In the genomic region with DNA sequence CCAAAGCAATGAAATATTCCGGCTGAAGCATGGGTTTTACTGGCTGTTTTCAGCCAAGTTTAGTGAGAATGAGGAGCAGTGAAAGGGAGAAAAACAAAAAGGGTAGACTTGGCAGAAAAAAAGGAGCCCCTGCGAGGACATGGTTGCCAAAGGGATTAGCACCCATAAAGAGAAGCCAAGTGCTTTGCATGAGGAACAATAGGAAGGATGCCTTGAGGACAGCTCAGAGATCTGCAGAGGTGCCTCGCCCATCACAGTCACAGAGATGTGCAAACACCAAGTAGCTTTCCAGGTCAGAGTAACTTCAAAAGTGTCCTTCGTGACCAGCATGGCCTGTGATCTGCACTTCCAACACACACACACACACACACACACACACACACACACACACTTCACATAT, we compare ENCODE assay signal across 30 mouse cellular contexts. TPM values are rescaled to one million over a fixed set of nuclear protein-coding genes. Genes with fewer than 3 reads are reported as not detected.
A peak's percentile ranks its signal among the peaks of the same experiment; 100 is the strongest.
DNase-seq lines count a peak whose midpoint lies in the region; ATAC-seq lines count a peak whose summit lies in the region.
"Had no signal": no experiment of that assay in that cellular context is flagged by ENCODE, and none has a peak within 500 bp of the region (broad histone marks: within the 10 kb centered on the region; RNA-seq: fewer than 3 reads in every experiment).

No protein-coding gene starts in this region.

- H3K4me1 ChIP-seq in forebrain, embryonic 14.5 days (ENCODE audit: control insufficient read depth, insufficient read depth, low read length): no peaks in the 10 kb centered on the region
- no peaks in the 10 kb centered on the region for H3K4me1 ChIP-seq in forebrain, embryonic 10.5 days
- peaks cover 9% of the 10 kb centered on the region for H3K4me1 ChIP-seq in midbrain, embryonic 13.5 days (replicated peaks)
- no peaks in the 10 kb centered on the region for H3K4me1 ChIP-seq in midbrain, embryonic 16.5 days (ENCODE audit: control insufficient read depth, insufficient read depth, low read length)
- H3K4me1 ChIP-seq: embryonic facial prominence, embryonic 15.5 days; lung, embryonic 15.5 days; midbrain, embryonic 12.5 days; neural tube, embryonic 12.5 days had no signal

- intact Hi-C loops in heart, postnatal 36 days (cut with DNase I): no loop called here

- H3K36me3 ChIP-seq in forebrain, embryonic 14.5 days (ENCODE audit: control insufficient read depth, insufficient read depth, low read length): no peaks in the 10 kb centered on the region
- no peaks in the 10 kb centered on the region for H3K36me3 ChIP-seq in forebrain, embryonic 10.5 days (replicated peaks)
- H3K36me3 ChIP-seq in midbrain, embryonic 13.5 days: no peaks in the 10 kb centered on the region
- no peaks in the 10 kb centered on the region for H3K36me3 ChIP-seq in midbrain, embryonic 16.5 days (ENCODE audit: control insufficient read depth, insufficient read depth, low read length)
- H3K36me3 ChIP-seq: embryonic facial prominence, embryonic 10.5 days; embryonic facial prominence, embryonic 15.5 days; lung, embryonic 15.5 days; midbrain, embryonic 12.5 days; neural tube, embryonic 12.5 days had no signal

- no peaks in the 10 kb centered on the region for H3K9me3 ChIP-seq in forebrain, embryonic 14.5 days (replicated peaks; ENCODE audit: control insufficient read depth, low read length)
- no peaks in the 10 kb centered on the region for H3K9me3 ChIP-seq in forebrain, embryonic 10.5 days
- H3K9me3 ChIP-seq in midbrain, embryonic 13.5 days: no peaks in the 10 kb centered on the region
- H3K9me3 ChIP-seq in midbrain, embryonic 16.5 days (replicated peaks; ENCODE audit: control insufficient read depth, low read length, poor library complexity, severe bottlenecking): no peaks in the 10 kb centered on the region
- H3K9me3 ChIP-seq: embryonic facial prominence, embryonic 10.5 days; embryonic facial prominence, embryonic 15.5 days; lung, embryonic 15.5 days; neural tube, embryonic 12.5 days had no signal

- H3K27me3 ChIP-seq in forebrain, embryonic 14.5 days (replicated peaks; ENCODE audit: control insufficient read depth, insufficient read depth, low read length): no peaks in the 10 kb centered on the region
- H3K27me3 ChIP-seq in forebrain, embryonic 10.5 days (ENCODE audit: poor library complexity, severe bottlenecking): no peaks in the 10 kb centered on the region
- no peaks in the 10 kb centered on the region for H3K27me3 ChIP-seq in midbrain, embryonic 13.5 days
- no peaks in the 10 kb centered on the region for H3K27me3 ChIP-seq in midbrain, embryonic 16.5 days (ENCODE audit: control insufficient read depth, insufficient read depth, low read depth, low read length)
- H3K27me3 ChIP-seq: CH12.LX; embryonic facial prominence, embryonic 15.5 days; lung, embryonic 15.5 days; midbrain, embryonic 12.5 days; neural tube, embryonic 12.5 days; Patski had no signal

- H3K27ac ChIP-seq in forebrain, embryonic 14.5 days (ENCODE audit: low read depth, low read length): no peak overlapping the region
- no peak overlapping the region for H3K27ac ChIP-seq in forebrain, embryonic 10.5 days
- no peak overlapping the region for H3K27ac ChIP-seq in midbrain, embryonic 13.5 days
- H3K27ac ChIP-seq in midbrain, embryonic 16.5 days (ENCODE audit: low read length): no peak overlapping the region
- H3K27ac ChIP-seq: embryonic facial prominence, embryonic 10.5 days; embryonic facial prominence, embryonic 15.5 days; kidney, postnatal 0 days; lung, embryonic 15.5 days; midbrain, embryonic 12.5 days; neural tube, embryonic 12.5 days had no signal

- no peak overlapping the region for H3K4me3 ChIP-seq in forebrain, embryonic 14.5 days (ENCODE audit: low read depth, low read length)
- H3K4me3 ChIP-seq in forebrain, embryonic 10.5 days: no peak overlapping the region
- H3K4me3 ChIP-seq in midbrain, embryonic 13.5 days (replicated peaks): no peak overlapping the region
- H3K4me3 ChIP-seq in midbrain, embryonic 16.5 days (ENCODE audit: low read depth, low read length): no peak overlapping the region
- H3K4me3 ChIP-seq: embryonic facial prominence, embryonic 10.5 days; embryonic facial prominence, embryonic 15.5 days; lung, embryonic 15.5 days; midbrain, embryonic 12.5 days; myocyte; neural tube, embryonic 12.5 days had no signal

- no peak overlapping the region for H3K4me2 ChIP-seq in forebrain, embryonic 14.5 days (ENCODE audit: low read length)
- no peak overlapping the region for H3K4me2 ChIP-seq in midbrain, embryonic 13.5 days (replicated peaks)
- H3K4me2 ChIP-seq in midbrain, embryonic 16.5 days (ENCODE audit: low read length): no peak overlapping the region
- H3K4me2 ChIP-seq: embryonic facial prominence, embryonic 15.5 days; liver, embryonic 11.5 days; lung, embryonic 15.5 days; midbrain, embryonic 12.5 days; neural tube, embryonic 12.5 days had no signal

- ATAC-seq in forebrain, embryonic 14.5 days: no peak
- 0 out of 2 replicates have a peak, but pooled peaks have one; percentile 20 for ATAC-seq in midbrain, embryonic 13.5 days
- no peak for ATAC-seq in midbrain, embryonic 16.5 days
- ATAC-seq: intestine, embryonic 16.5 days; Patski had no signal

- 28% methylated on average over 4 of the region's 4 CpGs for WGBS in forebrain, embryonic 14.5 days
- 38% methylated on average over 4 of the region's 4 CpGs for WGBS in forebrain, embryonic 10.5 days
- WGBS in midbrain, embryonic 13.5 days: 10% methylated on average over 4 of the region's 4 CpGs
- WGBS in midbrain, embryonic 16.5 days: 27% methylated on average over 4 of the region's 4 CpGs

- peak; percentile 37 for DNase-seq in forebrain, embryonic 14.5 days (ENCODE audit: low spot score)
- DNase-seq in forebrain, embryonic 10.5 days (ENCODE audit: extremely low spot score, low spot score): no peak
- DNase-seq in heart, adult 11 months: peak; percentile 30
- DNase-seq in heart, postnatal 36 days: no peak
- DNase-seq in testis, postnatal 10 days (ENCODE audit: low spot score): no peak
- DNase-seq in layer of hippocampus, adult 9-10 months (ENCODE audit: low spot score): no peak
- DNase-seq: adrenal gland, postnatal 25 days; cerebellum, adult 8-10 months; cerebellum, postnatal 25 days; heart, postnatal 14 days; kidney, adult 8-10 months; kidney, postnatal 4 days; right cerebral cortex, adult 18-20 months; spleen, adult 18-20 months; thymus, adult 18-20 months; thymus, postnatal 36 days had no signal

- no peak overlapping the region for H3K9ac ChIP-seq in forebrain, embryonic 14.5 days (ENCODE audit: low read length)
- H3K9ac ChIP-seq in midbrain, embryonic 13.5 days (replicated peaks): no peak overlapping the region
- H3K9ac ChIP-seq in midbrain, embryonic 16.5 days (ENCODE audit: low read depth, low read length): no peak overlapping the region
- H3K9ac ChIP-seq: embryonic facial prominence, embryonic 15.5 days; lung, embryonic 15.5 days; midbrain, embryonic 12.5 days; neural tube, embryonic 12.5 days had no signal

RNA-seq across cellular contexts. Expression of gene Dglucy, which starts 21.4 kb away (rescaled TPM):
- polyA plus RNA-seq in forebrain, embryonic 14.5 days (2014; fragmentation: Nextera tagmentation; extraction: Ambion mirVana): 2.7 and 3.8 TPM in 2 replicates
- 0.14 and 0.16 TPM in 2 replicates for polyA plus RNA-seq in forebrain, embryonic 10.5 days (2016; fragmentation: Nextera tagmentation; extraction: Ambion mirVana)
- total RNA-seq in heart, postnatal 36 days (2021): 10 to 100 TPM; 52.5 to 55.1 TPM
- 1.6 and 2.1 TPM in 2 replicates for polyA plus RNA-seq in midbrain, embryonic 13.5 days (2015; fragmentation: Nextera tagmentation; extraction: Ambion mirVana)
- polyA plus RNA-seq in midbrain, embryonic 16.5 days (2015; fragmentation: Nextera tagmentation; extraction: Ambion mirVana): 2.2 and 2.9 TPM in 2 replicates
- total RNA-seq: MEL had no signal

RNA-seq across cellular contexts. Expression of gene Rps6ka5, which starts 30.6 kb away (rescaled TPM):
- 10.3 and 11.7 TPM in 2 replicates for polyA plus RNA-seq in forebrain, embryonic 14.5 days (2014; fragmentation: Nextera tagmentation; extraction: Ambion mirVana)
- polyA plus RNA-seq in forebrain, embryonic 10.5 days (2016; fragmentation: Nextera tagmentation; extraction: Ambion mirVana): 2.7 and 2.8 TPM in 2 replicates
- total RNA-seq in heart, postnatal 36 days (2021): 10 to 100 TPM; 12.5 to 16.5 TPM
- polyA plus RNA-seq in midbrain, embryonic 13.5 days (2015; fragmentation: Nextera tagmentation; extraction: Ambion mirVana): 6.3 and 6.4 TPM in 2 replicates
- 6.8 and 7.0 TPM in 2 replicates for polyA plus RNA-seq in midbrain, embryonic 16.5 days (2015; fragmentation: Nextera tagmentation; extraction: Ambion mirVana)

Comparison
In these comparisons a context has a peak if more than half of its experiments do, and no peak if none do; other contexts are left out.
1. DNase-seq: peak in forebrain, embryonic 14.5 days (single experiment) and heart, adult 11 months (single experiment); none in forebrain, embryonic 10.5 days (single experiment), heart, postnatal 36 days (0 of 2), testis, postnatal 10 days (single experiment) and layer of hippocampus, adult 9-10 months (single experiment).